Mouse (Mus musculus) liver, embryonic 14.5 days (tissue): ENCODE measurements around the gene Stmn1.

Source experiments
- CTCF ChIP-seq: IDR thresholded peaks from 2 replicates; pipeline ENCODE4 v1.5.1; 2016; ENCODE audit warnings: antibody characterized with exemption, low read depth, control low read depth
- EP300 ChIP-seq: IDR thresholded peaks from 2 replicates; pipeline ENCODE4 v1.6.1; 2016; ENCODE audit warnings: antibody characterized with exemption, low read depth

DNA sequence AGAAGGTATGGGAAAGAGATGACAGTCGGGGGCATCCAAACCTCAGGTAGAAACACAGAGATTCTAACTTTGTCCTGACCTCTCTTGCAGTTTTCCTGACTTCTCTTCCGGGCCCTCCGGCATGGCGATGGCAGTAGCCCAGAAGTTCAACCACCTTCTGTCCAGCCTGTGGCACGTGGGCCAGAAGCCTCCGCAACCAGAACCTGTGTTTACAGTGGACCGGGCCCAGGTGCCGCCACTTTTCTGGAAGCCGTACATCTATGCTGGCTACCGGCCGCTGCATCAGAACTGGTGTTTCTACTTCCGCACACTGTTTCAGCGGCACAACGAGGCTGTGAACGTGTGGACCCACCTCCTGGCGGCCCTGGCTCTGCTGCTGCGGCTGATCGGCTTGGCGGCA is 38.6 kb downstream of the Stmn1 start:
- TF ChIP-seq CTCF, result no peak
- no peak for TF ChIP-seq EP300
